Mouse (Mus musculus): ENCODE measurements around the gene Dock10.

GRCm38 (mm10) chr1:80519893-80520292 is 238.4 kb downstream of the Dock10 start:
- TF ChIP-seq CTCF (IDR thresholded peaks at IDR 0.05; ENCODE audit: control insufficient read depth, insufficient read depth, low read length) (no peak), POLR2A (IDR thresholded peaks at IDR 0.05; ENCODE audit: borderline replicate concordance, control insufficient read depth, low read depth, low read length) (no peak)
